Mouse (Mus musculus) E14TG2a.4 (cell line): ENCODE data around the gene Capn5.

ENCODE experiments used
- H3K27me3 ChIP-seq: 2 replicates; pipeline ENCODE4 v1.6.1; 2014; ENCODE audit warnings: low read length, control low read depth; ENCODE audit not compliant: insufficient read depth
- H3K36me3 ChIP-seq: 2 replicates; pipeline ENCODE4 v1.6.1; 2014; ENCODE audit warnings: low read length, control low read depth; ENCODE audit not compliant: insufficient read depth
- H3K4me1 ChIP-seq: replicated peaks from 2 replicates; pipeline ENCODE4 v1.6.1; 2014; ENCODE audit warnings: low read depth, low read length, control low read depth
- H3K4me3 ChIP-seq: replicated peaks from 2 replicates; pipeline ENCODE4 v1.5.1; 2014; ENCODE audit warnings: mild to moderate bottlenecking, low read length
- H3K9me3 ChIP-seq: 2 replicates; pipeline ENCODE4 v1.6.1; 2014; ENCODE audit warnings: low read length, control low read depth
- CTCF ChIP-seq: conservative IDR thresholded peaks from 2 replicates; pipeline ENCODE4 v1.5.1; 2014; ENCODE audit warnings: low read length
- NANOG ChIP-seq: IDR thresholded peaks from 2 replicates; pipeline ENCODE4 v1.6.1; 2014; ENCODE audit warnings: borderline replicate concordance, low read length, mixed read lengths
- POU5F1 ChIP-seq: IDR thresholded peaks from 2 replicates; pipeline ENCODE4 v1.6.1; 2014; ENCODE audit warnings: low read length, borderline replicate concordance

The Capn5 gene

DNA sequence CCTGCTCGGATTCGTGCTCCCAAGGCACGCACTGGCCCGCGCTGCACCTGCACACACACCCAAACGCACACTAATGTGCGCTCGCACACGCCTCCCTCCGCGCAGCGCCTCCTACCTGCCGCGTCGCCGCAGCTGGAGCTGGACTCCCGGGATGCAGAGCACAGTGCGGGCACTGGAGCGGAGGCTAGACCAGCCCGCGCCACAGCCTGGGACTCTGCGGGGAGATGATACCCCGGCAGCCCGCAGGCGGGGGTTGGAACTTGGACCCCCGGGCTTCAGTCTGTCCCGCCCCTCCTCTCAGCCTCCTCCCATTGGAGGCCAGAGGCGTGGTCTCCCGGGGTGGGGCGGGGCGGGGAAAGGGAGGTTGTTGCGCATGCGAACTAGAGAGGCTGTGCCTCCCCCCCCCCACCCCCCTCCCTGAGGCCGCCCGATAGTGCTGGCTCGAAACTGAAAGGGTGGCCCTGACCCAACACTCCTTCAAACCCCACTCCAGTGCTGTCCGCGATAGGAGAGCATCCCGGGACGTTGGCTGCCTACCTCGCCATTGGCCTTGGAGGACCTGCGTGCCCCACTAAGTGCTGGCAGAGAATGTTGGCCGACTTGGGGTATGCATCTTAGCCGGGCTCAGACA lies at the start of gene Capn5:
Gene Capn5 (minus strand): TSS at position 346 of the 631 bp plus-strand sequence.
- Histone ChIP-seq H3K27me3 (no peaks in the 10 kb centered on the region), H3K9me3 (no peaks in the 10 kb centered on the region), H3K36me3 (no peaks in the 10 kb centered on the region; the same call in 1 of the 2 replicates), H3K4me1 (peaks cover 61% of the 10 kb centered on the region), H3K4me3 (peak within 1 kb of the TSS; percentile 92)
- TF ChIP-seq CTCF (no peak), NANOG (no peak), POU5F1 (no peak)

DNA sequence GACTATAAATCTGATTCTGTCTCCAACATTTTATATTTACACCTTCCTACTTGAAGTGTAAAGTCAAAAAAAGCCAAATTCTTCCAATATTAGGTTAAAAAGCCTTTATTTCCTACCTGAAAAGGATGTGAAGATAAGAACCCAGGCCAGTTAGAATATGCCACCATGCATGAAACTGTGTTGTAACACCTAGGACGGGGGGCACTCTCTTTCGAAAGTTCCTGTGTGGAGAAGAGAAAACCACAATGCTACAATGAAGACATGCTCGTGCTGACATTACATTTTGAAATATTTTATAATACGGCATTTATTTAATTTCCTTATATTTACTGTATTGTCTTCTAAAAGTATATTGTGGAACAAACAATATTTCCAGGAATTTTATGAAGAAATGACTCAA lies 45.7 kb upstream of the Capn5 start:
- H3K4me1 ChIP-seq = no peaks in the 10 kb centered on the region
- H3K36me3 ChIP-seq = no peaks in the 10 kb centered on the region

DNA sequence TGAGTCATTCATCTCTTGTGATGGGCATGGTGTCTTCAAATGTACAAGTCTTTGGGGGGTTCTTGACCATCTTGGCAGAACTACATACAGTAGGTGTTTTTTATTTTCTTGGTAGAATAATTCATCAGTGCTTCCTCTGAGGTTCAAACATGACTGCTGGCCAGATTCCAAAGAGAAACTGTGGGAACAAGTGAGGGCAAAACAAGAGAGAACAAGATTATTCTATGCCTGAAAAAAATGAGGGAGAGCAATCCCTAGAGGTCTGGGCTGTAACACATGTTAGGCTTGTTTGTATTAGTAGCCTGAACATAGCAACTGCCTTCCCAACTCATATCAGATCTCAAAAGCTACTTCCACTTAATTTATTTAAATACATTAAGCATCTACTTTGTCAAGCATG lies 38.6 kb upstream of the Capn5 start:
- no peaks in the 10 kb centered on the region for H3K4me1 ChIP-seq
- no peaks in the 10 kb centered on the region for H3K9me3 ChIP-seq
- TF ChIP-seq CTCF = no peak
- no peak for TF ChIP-seq POU5F1
- no peak for TF ChIP-seq NANOG
- no peaks in the 10 kb centered on the region for H3K36me3 ChIP-seq
- no peaks in the 10 kb centered on the region for H3K27me3 ChIP-seq
- H3K4me3 ChIP-seq = no peak overlapping the region

More for the DNA sequence above, 45.7 kb upstream of the Capn5 start:
- no peak overlapping the region for H3K4me3 ChIP-seq
- TF ChIP-seq POU5F1 (no peak), CTCF (no peak)
- H3K27me3 ChIP-seq = no peaks in the 10 kb centered on the region
- no peaks in the 10 kb centered on the region for H3K9me3 ChIP-seq

DNA sequence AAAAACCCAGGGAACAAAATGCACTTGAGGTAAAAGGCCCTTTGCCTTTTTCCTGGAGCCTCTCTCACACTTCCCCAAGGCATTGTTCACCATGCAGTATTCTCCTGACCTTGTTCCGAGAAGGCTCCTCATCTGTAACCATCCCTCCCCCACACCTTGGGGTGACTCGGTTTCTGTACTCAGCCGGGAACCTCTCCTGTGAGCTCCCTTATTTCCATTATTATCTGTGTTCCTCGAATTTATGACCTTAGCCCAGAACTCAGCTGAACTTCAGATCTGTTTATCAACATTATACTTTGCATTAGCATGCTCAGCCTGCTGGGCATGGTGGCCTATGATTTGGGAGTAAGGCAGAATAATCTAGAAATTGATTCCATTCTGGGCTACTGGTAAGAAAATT lies 24.9 kb upstream of the Capn5 start:
- H3K9me3 ChIP-seq = no peaks in the 10 kb centered on the region
- no peak for TF ChIP-seq POU5F1
- TF ChIP-seq CTCF = no peak
- TF ChIP-seq NANOG = no peak

GRCm38 (mm10) chr7:98201493-98202028 lies 23.5 kb upstream of the Capn5 start:
- TF ChIP-seq CTCF (no peak), POU5F1 (no peak), NANOG (no peak)
- no peaks in the 10 kb centered on the region for H3K9me3 ChIP-seq
- H3K4me1 ChIP-seq = no peaks in the 10 kb centered on the region
- H3K27me3 ChIP-seq = peaks cover 10% of the 10 kb centered on the region
- no peak overlapping the region for H3K4me3 ChIP-seq
- H3K36me3 ChIP-seq = no peaks in the 10 kb centered on the region

More for the DNA sequence above, 24.9 kb upstream of the Capn5 start:
- Histone ChIP-seq H3K4me3 (no peak overlapping the region), H3K4me1 (no peaks in the 10 kb centered on the region), H3K27me3 (0 out of 2 replicates have a peak, but pooled peaks cover 8% of the 10 kb centered on the region), H3K36me3 (no peaks in the 10 kb centered on the region)

GRCm38 (mm10) chr7:98200396-98200795 lies 22.3 kb upstream of the Capn5 start:
- Histone ChIP-seq H3K9me3 (no peaks in the 10 kb centered on the region), H3K4me3 (no peak overlapping the region), H3K4me1 (no peaks in the 10 kb centered on the region), H3K36me3 (no peaks in the 10 kb centered on the region), H3K27me3 (peaks cover 21% of the 10 kb centered on the region)
- no peak for TF ChIP-seq CTCF
- no peak for TF ChIP-seq NANOG
- TF ChIP-seq POU5F1 = no peak

DNA sequence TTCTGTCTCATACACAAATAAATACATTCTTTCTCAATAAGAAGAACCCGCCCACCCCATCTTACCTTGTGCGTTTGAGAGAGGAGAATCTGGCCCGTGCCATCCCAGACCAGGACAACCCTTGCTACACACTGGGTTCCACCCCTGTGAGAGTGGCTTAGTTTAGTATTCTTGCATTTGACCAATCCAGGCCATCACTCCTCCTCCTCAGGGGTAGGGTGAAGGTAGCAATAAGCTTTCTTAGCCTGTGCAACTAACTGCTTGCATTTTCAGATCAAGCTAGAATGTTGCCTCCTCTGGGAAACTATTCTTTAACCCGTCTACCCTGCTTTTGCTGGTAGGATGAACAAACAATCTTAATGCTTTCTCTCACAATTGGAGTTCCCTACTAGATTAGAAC lies 21.3 kb upstream of the Capn5 start, which contains the start of gene B3gnt6:
Gene B3gnt6 (minus strand): TSS at position 101 of the 400 bp plus-strand sequence.
- H3K27me3 ChIP-seq = peaks cover 31% of the 10 kb centered on the region
- H3K36me3 ChIP-seq = no peaks in the 10 kb centered on the region
- H3K4me1 ChIP-seq = peaks cover 7% of the 10 kb centered on the region
- TF ChIP-seq NANOG = no peak
- no peak for TF ChIP-seq POU5F1
- TF ChIP-seq CTCF = no peak
- H3K9me3 ChIP-seq = no peaks in the 10 kb centered on the region
- no peak within 1 kb of the TSS for H3K4me3 ChIP-seq

DNA sequence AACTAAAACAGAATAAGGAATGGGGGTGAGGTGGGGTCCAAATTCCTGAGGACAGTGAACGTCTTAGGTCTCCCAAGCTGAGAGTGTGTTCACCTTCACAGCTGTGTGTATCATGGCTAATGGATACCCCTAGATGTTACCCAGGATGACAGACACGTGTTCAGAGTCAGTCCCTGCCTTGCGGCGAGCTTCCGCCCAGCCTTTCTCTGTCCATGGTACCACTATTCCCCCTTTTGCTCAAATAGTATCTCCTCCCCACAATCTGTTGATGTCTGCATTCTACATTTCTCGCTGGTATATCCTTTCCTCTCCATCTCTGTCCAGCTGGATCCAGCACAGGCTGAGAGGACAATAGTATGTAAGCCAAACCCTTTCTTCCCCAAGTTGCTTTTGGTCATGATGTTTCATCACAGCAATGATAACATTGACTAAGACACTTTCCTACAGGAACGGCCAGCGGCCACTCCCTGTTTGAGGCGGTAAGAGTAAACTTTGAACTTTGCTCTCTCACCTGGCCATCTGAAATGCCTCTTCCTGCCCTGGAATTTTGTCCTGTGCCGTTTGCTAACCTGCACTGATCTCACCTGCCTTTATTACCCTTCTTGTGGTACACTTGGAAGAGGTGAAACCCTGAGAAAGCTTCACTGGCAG lies 17.2 kb upstream of the Capn5 start:
- TF ChIP-seq POU5F1 (no peak), NANOG (no peak), CTCF (no peak)
- Histone ChIP-seq H3K9me3 (no peaks in the 10 kb centered on the region), H3K4me3 (no peak overlapping the region), H3K27me3 (peaks cover 62% of the 10 kb centered on the region), H3K4me1 (peaks cover 22% of the 10 kb centered on the region), H3K36me3 (no peaks in the 10 kb centered on the region)
